Mouse (Mus musculus) thymus, adult 2 months (tissue): ENCODE data around the gene Phlda1.

Experiments used
- CTCF ChIP-seq: fragments of 200-500 bp; IDR thresholded peaks from 2 replicates; pipeline ENCODE4 v1.5.1; 2012; ENCODE audit warnings: mild to moderate bottlenecking, control low read depth, low read length, moderate library complexity, borderline replicate concordance; ENCODE audit not compliant: control insufficient read depth, poor library complexity, insufficient read depth; ENCODE audit errors: extremely low read depth
- POLR2A ChIP-seq: fragments of 200-500 bp; IDR thresholded peaks from 2 replicates; pipeline ENCODE4 v1.6.1; 2012; ENCODE audit warnings: mild to moderate bottlenecking, low read length, control low read depth, moderate library complexity; ENCODE audit not compliant: control insufficient read depth, poor library complexity, insufficient read depth; ENCODE audit errors: extremely low read depth

GRCm38 (mm10) chr10:111521636-111522035 lies 15.6 kb downstream of the Phlda1 start:
- no peak for TF ChIP-seq POLR2A
- no peak for TF ChIP-seq CTCF
